Mouse (Mus musculus): ENCODE measurements at regions not wholly inside any gene's neighbourhood (a gene's known extent, or its start where the extent isn't known, plus 50 kb on each side); places are given as distances from the start of the nearest gene placed in this dataset.

GRCm38 (mm10) chr12:39027179-39027578 is 248.0 kb downstream of the Etv1 start:
- no peaks in the 10 kb centered on the region for H3K9me3 ChIP-seq (replicated peaks)
- H3K27me3 ChIP-seq = no peaks in the 10 kb centered on the region
- WGBS = 23% methylated on average over 2 of the region's 2 CpGs
- no peaks in the 10 kb centered on the region for H3K36me3 ChIP-seq (ENCODE audit: poor library complexity, severe bottlenecking)
- H3K27ac ChIP-seq = no peak overlapping the region
- no peak overlapping the region for H3K4me3 ChIP-seq
- H3K9ac ChIP-seq = no peak overlapping the region
- H3K4me2 ChIP-seq = no peak overlapping the region
- ATAC-seq = peak; percentile 90
- H3K4me1 ChIP-seq = 0 out of 2 replicates have a peak, but pooled peaks cover 7% of the 10 kb centered on the region

GRCm38 (mm10) chr12:39027948-39028347 is 248.8 kb downstream of the Etv1 start:
- H3K27ac ChIP-seq = no peak overlapping the region
- H3K4me1 ChIP-seq = 0 out of 2 replicates have a peak, but pooled peaks cover 7% of the 10 kb centered on the region
- no peak overlapping the region for H3K4me2 ChIP-seq
- no peaks in the 10 kb centered on the region for H3K27me3 ChIP-seq
- no peaks in the 10 kb centered on the region for H3K9me3 ChIP-seq (replicated peaks)
- WGBS = 37% methylated on average over 2 of the region's 2 CpGs
- H3K9ac ChIP-seq = no peak overlapping the region
- ATAC-seq = peak; percentile 55; the same call in 1 of the 2 replicates
- no peak overlapping the region for H3K4me3 ChIP-seq
- no peaks in the 10 kb centered on the region for H3K36me3 ChIP-seq (ENCODE audit: poor library complexity, severe bottlenecking)

- H3K27me3 ChIP-seq = no peaks in the 10 kb centered on the region
- no peaks in the 10 kb centered on the region for H3K9me3 ChIP-seq (replicated peaks)
- no peak overlapping the region for H3K27ac ChIP-seq
- no peaks in the 10 kb centered on the region for H3K36me3 ChIP-seq (ENCODE audit: poor library complexity, severe bottlenecking)
- no peak overlapping the region for H3K9ac ChIP-seq
- 65% methylated on average over 3 of the region's 3 CpGs for WGBS
- H3K4me2 ChIP-seq = no peak overlapping the region
- H3K4me1 ChIP-seq = peaks cover 3% of the 10 kb centered on the region; the same call in 1 of the 2 replicates
- H3K4me3 ChIP-seq = no peak overlapping the region
- ATAC-seq = no peak
Measured at GRCm38 (mm10) chr12:39033982-39034381, 254.8 kb downstream of the Etv1 start.

GRCm38 (mm10) chr12:39036466-39037037 is 257.4 kb downstream of the Etv1 start:
- ATAC-seq = peak; percentile 57

GRCm38 (mm10) chr12:39038077-39038476 is 258.9 kb downstream of the Etv1 start:
- Histone ChIP-seq H3K9me3 (replicated peaks) (no peaks in the 10 kb centered on the region), H3K36me3 (ENCODE audit: poor library complexity, severe bottlenecking) (no peaks in the 10 kb centered on the region), H3K9ac (no peak overlapping the region), H3K27ac (no peak overlapping the region), H3K4me3 (no peak overlapping the region), H3K27me3 (no peaks in the 10 kb centered on the region), H3K4me2 (no peak overlapping the region), H3K4me1 (peaks cover 3% of the 10 kb centered on the region; the same call in 1 of the 2 replicates)
- 80% methylated on average over 3 of the region's 3 CpGs for WGBS
- ATAC-seq = no peak

More at GRCm38 (mm10) chr12:39036466-39037037, 257.4 kb downstream of the Etv1 start:
- no peaks in the 10 kb centered on the region for H3K27me3 ChIP-seq
- H3K4me1 ChIP-seq = peaks cover 3% of the 10 kb centered on the region; the same call in 1 of the 2 replicates
- no peak overlapping the region for H3K4me2 ChIP-seq
- H3K36me3 ChIP-seq (ENCODE audit: poor library complexity, severe bottlenecking) = no peaks in the 10 kb centered on the region
- 97% methylated on average over 2 of the region's 2 CpGs for WGBS
- H3K4me3 ChIP-seq = no peak overlapping the region
- H3K27ac ChIP-seq = no peak overlapping the region
- H3K9me3 ChIP-seq (replicated peaks) = no peaks in the 10 kb centered on the region
- H3K9ac ChIP-seq = no peak overlapping the region

GRCm38 (mm10) chr12:39038656-39039055 is 259.5 kb downstream of the Etv1 start:
- H3K4me3 ChIP-seq = no peak overlapping the region
- no peaks in the 10 kb centered on the region for H3K36me3 ChIP-seq (ENCODE audit: poor library complexity, severe bottlenecking)
- no peak; the same call in 1 of the 2 replicates for ATAC-seq
- WGBS = 32% methylated on average over 2 of the region's 2 CpGs
- H3K9me3 ChIP-seq (replicated peaks) = no peaks in the 10 kb centered on the region
- no peak overlapping the region for H3K27ac ChIP-seq
- H3K9ac ChIP-seq = no peak overlapping the region
- H3K4me2 ChIP-seq = no peak overlapping the region
- peaks cover 3% of the 10 kb centered on the region; the same call in 1 of the 2 replicates for H3K4me1 ChIP-seq
- no peaks in the 10 kb centered on the region for H3K27me3 ChIP-seq

- Histone ChIP-seq H3K4me1 (peaks cover 5% of the 10 kb centered on the region), H3K27me3 (no peaks in the 10 kb centered on the region), H3K9me3 (replicated peaks) (no peaks in the 10 kb centered on the region), H3K9ac (no peak overlapping the region), H3K4me2 (no peak overlapping the region), H3K36me3 (ENCODE audit: poor library complexity, severe bottlenecking) (no peaks in the 10 kb centered on the region), H3K27ac (no peak overlapping the region), H3K4me3 (no peak overlapping the region)
- ATAC-seq = no peak
Measured at GRCm38 (mm10) chr12:39047126-39047525, 267.9 kb downstream of the Etv1 start.

GRCm38 (mm10) chr12:39048441-39048840 is 269.3 kb downstream of the Etv1 start:
- WGBS = 36% methylated on average over 6 of the region's 6 CpGs
- peak; percentile 92 for ATAC-seq
- H3K4me3 ChIP-seq = no peak overlapping the region

GRCm38 (mm10) chr12:39048958-39049357 is 269.8 kb downstream of the Etv1 start:
- peak; percentile 50; the same call in 1 of the 2 replicates for ATAC-seq
- WGBS = 89% methylated on average over 1 of the region's 1 CpGs

More at GRCm38 (mm10) chr12:39048441-39048840, 269.3 kb downstream of the Etv1 start:
- no peaks in the 10 kb centered on the region for H3K36me3 ChIP-seq (ENCODE audit: poor library complexity, severe bottlenecking)
- H3K9me3 ChIP-seq (replicated peaks) = no peaks in the 10 kb centered on the region
- H3K27me3 ChIP-seq = no peaks in the 10 kb centered on the region
- H3K27ac ChIP-seq = no peak overlapping the region
- H3K4me2 ChIP-seq = no peak overlapping the region
- H3K4me1 ChIP-seq = peaks cover 5% of the 10 kb centered on the region
- H3K9ac ChIP-seq = no peak overlapping the region

GRCm38 (mm10) chr12:39070331-39071045 is 291.3 kb downstream of the Etv1 start:
- ATAC-seq = no peak
- H3K27ac ChIP-seq = no peak overlapping the region
- no peak overlapping the region for H3K4me2 ChIP-seq
- no peaks in the 10 kb centered on the region for H3K9me3 ChIP-seq (replicated peaks)
- 79% methylated on average over 4 of the region's 4 CpGs for WGBS
- no peaks in the 10 kb centered on the region for H3K27me3 ChIP-seq
- no peak overlapping the region for H3K9ac ChIP-seq
- H3K4me1 ChIP-seq = peaks cover 13% of the 10 kb centered on the region
- no peaks in the 10 kb centered on the region for H3K36me3 ChIP-seq (ENCODE audit: poor library complexity, severe bottlenecking)
- no peak overlapping the region for H3K4me3 ChIP-seq

More at GRCm38 (mm10) chr12:39048958-39049357, 269.8 kb downstream of the Etv1 start:
- H3K27me3 ChIP-seq = no peaks in the 10 kb centered on the region
- peaks cover 5% of the 10 kb centered on the region for H3K4me1 ChIP-seq
- H3K4me3 ChIP-seq = no peak overlapping the region
- H3K9me3 ChIP-seq (replicated peaks) = no peaks in the 10 kb centered on the region
- H3K36me3 ChIP-seq (ENCODE audit: poor library complexity, severe bottlenecking) = no peaks in the 10 kb centered on the region
- no peak overlapping the region for H3K9ac ChIP-seq
- H3K4me2 ChIP-seq = no peak overlapping the region
- no peak overlapping the region for H3K27ac ChIP-seq

- Histone ChIP-seq H3K27ac (no peak overlapping the region), H3K4me3 (no peak overlapping the region), H3K36me3 (ENCODE audit: poor library complexity, severe bottlenecking) (no peaks in the 10 kb centered on the region), H3K4me1 (peaks cover 13% of the 10 kb centered on the region), H3K27me3 (no peaks in the 10 kb centered on the region), H3K4me2 (no peak overlapping the region), H3K9ac (no peak overlapping the region), H3K9me3 (replicated peaks) (no peaks in the 10 kb centered on the region)
- 48% methylated on average over 15 of the region's 15 CpGs for WGBS
- peak; percentile 92 for ATAC-seq
Measured at GRCm38 (mm10) chr12:39073289-39074022, 294.3 kb downstream of the Etv1 start.

GRCm38 (mm10) chr12:39086285-39086684 is 307.1 kb downstream of the Etv1 start:
- ATAC-seq = no peak

More at GRCm38 (mm10) chr12:39086285-39086684, 307.1 kb downstream of the Etv1 start:
- no peaks in the 10 kb centered on the region for H3K4me1 ChIP-seq
- H3K4me3 ChIP-seq = no peak overlapping the region
- H3K9me3 ChIP-seq (replicated peaks) = no peaks in the 10 kb centered on the region
- H3K9ac ChIP-seq = no peak overlapping the region
- no peaks in the 10 kb centered on the region for H3K27me3 ChIP-seq
- H3K36me3 ChIP-seq (ENCODE audit: poor library complexity, severe bottlenecking) = no peaks in the 10 kb centered on the region
- no peak overlapping the region for H3K4me2 ChIP-seq
- WGBS = 89% methylated on average over 4 of the region's 4 CpGs
- no peak overlapping the region for H3K27ac ChIP-seq
